Mouse (Mus musculus) mammary gland, adult 2 months (tissue): Measurements from ENCODE around the gene Tppp2. TPM values are rescaled to one million over a fixed set of nuclear protein-coding genes. Genes with fewer than 3 reads are reported as not detected.

Experiments
- polyA plus RNA-seq: library from polyadenylated mRNA; depleted of rRNA; stranded (reverse); fragments of >200 nt; gene quantifications from 2 replicates; pipeline ENCODE4 v1.2.3, GENCODE M21; 2012; ENCODE audit warnings: low replicate concordance; rRNA removed

The Tppp2 gene
- not detected in 2 replicates for polyA plus RNA-seq

DNA sequence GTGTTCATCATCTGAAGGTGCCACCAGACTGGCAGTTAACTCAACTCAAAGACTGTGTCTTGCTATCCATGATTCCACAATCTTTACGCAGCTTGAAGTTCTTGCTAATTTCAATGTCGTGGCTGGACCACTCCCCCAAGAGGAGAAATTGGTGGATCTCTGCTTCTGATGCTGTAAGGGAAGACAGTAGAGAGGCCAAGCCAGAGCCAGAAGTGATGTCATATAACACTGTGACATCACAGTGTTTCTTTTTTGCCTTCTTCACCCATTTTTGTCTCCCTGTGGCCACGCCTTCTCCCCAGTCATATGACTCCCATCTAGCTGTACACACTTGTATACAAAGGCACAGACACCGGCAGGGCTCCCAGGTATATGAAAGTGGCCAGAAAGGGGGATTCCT is at the start of gene Tppp2:
Tppp2 (plus strand) TSS at position 301 of the 400 bp plus-strand sequence.

DNA sequence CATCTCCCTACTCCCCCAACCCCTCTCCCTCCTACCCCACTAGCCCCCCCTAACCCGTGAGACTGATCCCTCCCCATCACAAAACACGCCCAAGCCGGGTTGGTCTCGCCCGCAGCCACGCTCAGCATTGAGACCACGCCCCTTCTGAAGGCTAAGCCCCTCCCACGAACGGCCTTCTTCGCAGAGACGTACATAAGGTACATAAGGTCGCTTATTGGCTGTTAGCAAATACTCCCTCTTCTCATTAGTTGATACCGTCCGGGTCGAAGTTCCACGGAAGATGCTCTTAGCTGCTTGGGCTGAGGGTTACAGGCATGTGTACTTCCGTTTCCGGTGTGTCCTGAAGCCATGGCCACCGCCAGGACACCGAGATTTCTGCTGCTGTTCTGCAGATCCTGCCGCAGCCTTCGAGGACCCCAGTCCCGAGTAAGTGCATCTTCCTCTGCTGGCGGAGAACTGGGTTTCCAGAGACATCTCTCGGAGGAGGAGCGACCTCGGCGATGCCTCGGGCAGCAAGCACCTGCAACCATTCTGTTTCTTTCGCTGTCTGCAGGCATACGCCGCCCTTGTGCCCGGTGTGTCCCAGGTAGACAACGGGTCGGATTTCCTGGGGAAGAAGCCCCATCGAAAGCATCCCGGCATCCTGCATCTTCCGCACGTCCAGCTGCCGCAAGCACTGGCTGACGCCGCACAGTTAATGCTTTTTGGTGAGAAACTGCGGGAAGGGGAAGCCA is 33.5 kb upstream of the Tppp2 start, which contains the start of gene Mettl17:
Mettl17 (plus strand) TSS at position 245 of the 734 bp plus-strand sequence.

DNA sequence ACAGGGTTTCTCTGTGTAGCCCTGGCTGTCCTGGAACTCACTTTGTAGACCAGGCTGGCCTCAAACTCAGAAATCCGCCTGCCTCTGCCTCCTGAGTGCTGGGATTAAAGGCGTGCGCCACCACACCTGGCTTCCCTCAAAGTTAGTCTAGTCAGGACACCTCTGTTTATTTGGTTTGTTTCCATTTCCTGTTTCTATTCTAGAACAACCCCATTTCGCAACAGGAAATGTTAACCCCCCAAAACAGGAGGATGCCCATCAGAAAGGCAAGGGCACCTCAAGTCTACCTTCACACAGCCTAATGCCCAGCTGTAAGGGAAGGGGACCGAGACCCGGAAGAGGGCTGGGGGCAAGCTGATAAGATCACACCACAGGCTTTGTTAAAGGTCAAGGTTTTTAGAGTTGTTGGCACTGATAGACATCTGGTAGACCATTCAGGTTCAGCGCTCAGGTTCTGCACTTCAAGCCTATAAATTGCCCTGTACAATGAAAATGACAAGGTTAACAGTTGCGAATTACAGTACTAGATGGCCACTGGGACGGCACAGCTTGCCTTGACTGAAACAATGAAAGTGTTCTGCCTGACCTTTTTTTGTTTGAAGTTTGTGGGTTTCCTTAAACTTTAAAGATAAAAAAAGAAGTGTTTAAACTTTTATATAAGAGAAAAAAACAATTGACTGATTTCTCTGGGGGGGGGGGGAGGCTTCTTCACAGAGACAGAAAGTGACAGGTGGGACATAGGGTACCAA is 25.9 kb upstream of the Tppp2 start, which contains the start of gene Slc39a2:
Slc39a2 (plus strand) TSS at position 699 of the 749 bp plus-strand sequence.

GRCm38 (mm10) chr14:51913960-51914762 is 4.1 kb upstream of the Tppp2 start, which contains the start of gene Ndrg2:
Gene Ndrg2 (minus strand): TSS chr14:51914158.

GRCm38 (mm10) chr14:51922571-51922865 is 4.3 kb downstream of the Tppp2 start, which contains the start of gene Rnase13:
Gene Rnase13 (minus strand): TSS chr14:51922773.

Other genes with a start within 250 kb of the Tppp2 start
- not detected in 2 replicates for gene Gm17079, start 223.0 kb upstream of the Tppp2 start, polyA plus RNA-seq
- gene Gm5800, start 201.2 kb upstream of the Tppp2 start, polyA plus RNA-seq, result not detected in 2 replicates
- gene Ang4, start 144.8 kb upstream of the Tppp2 start, polyA plus RNA-seq, result not detected in 2 replicates
- not detected in 2 replicates for gene AY358078, start 118.4 kb upstream of the Tppp2 start, polyA plus RNA-seq
- 0.24 TPM in 1 of 2 replicates, not detected in the other for gene Ear6, start 64.7 kb upstream of the Tppp2 start, polyA plus RNA-seq
- 34.0 and 54.5 TPM in 2 replicates for gene Mettl17, start 33.6 kb upstream of the Tppp2 start, polyA plus RNA-seq
- 0.45 and 1.7 TPM in 2 replicates for gene Slc39a2, start 25.5 kb upstream of the Tppp2 start, polyA plus RNA-seq
- 336 and 972 TPM in 2 replicates for gene Ndrg2, start 4.3 kb upstream of the Tppp2 start, polyA plus RNA-seq
- gene Rnase13, start 4.3 kb downstream of the Tppp2 start, polyA plus RNA-seq, result 0.20 TPM in 1 of 2 replicates, not detected in the other
- 85.1 and 106 TPM in 2 replicates for gene Arhgef40, start 66.3 kb downstream of the Tppp2 start, polyA plus RNA-seq
- 0.65 and 2.1 TPM in 2 replicates for gene Tmem253, start 97.2 kb downstream of the Tppp2 start, polyA plus RNA-seq
- gene Zfp219, start 102.3 kb downstream of the Tppp2 start, polyA plus RNA-seq, result 81.4 and 110 TPM in 2 replicates
- not detected in 2 replicates for gene Olfr221, start 124.0 kb downstream of the Tppp2 start, polyA plus RNA-seq
- 39.8 and 84.3 TPM in 2 replicates for gene Hnrnpc, start 185.6 kb downstream of the Tppp2 start, polyA plus RNA-seq
- 4.7 and 15.7 TPM in 2 replicates for gene Rpgrip1, start 192.3 kb downstream of the Tppp2 start, polyA plus RNA-seq